Mouse (Mus musculus): Measurements from ENCODE around the gene Eef1akmt1. TPM values are rescaled to one million over a fixed set of nuclear protein-coding genes. Genes with fewer than 3 reads are reported as not detected.

Eef1akmt1 gene
- polyA plus RNA-seq, 1 experiment from 2014 or later: 87.8 TPM

GRCm38 (mm10) chr14:57503729-57504128 is 67.7 kb downstream of the Eef1akmt1 start:
- Histone ChIP-seq H3K27me3 (replicated peaks) (no peaks in the 10 kb centered on the region), H3K4me2 (no peak overlapping the region), H3K27ac (no peak overlapping the region), H3K36me3 (replicated peaks) (0 out of 2 replicates have a peak, but pooled peaks cover 2% of the 10 kb centered on the region), H3K9ac (no peak overlapping the region), H3K9me3 (no peaks in the 10 kb centered on the region), H3K4me1 (no peaks in the 10 kb centered on the region), H3K4me3 (no peak overlapping the region)
- no peak for ATAC-seq (replicated peaks)
- 88% methylated on average over 6 of the region's 6 CpGs for WGBS

Other genes with a start within 250 kb of the Eef1akmt1 start
- gene Cryl1, start 173.1 kb downstream of the Eef1akmt1 start, polyA plus RNA-seq (2015; fragmentation: Nextera tagmentation; extraction: Ambion mirVana): 9.2 and 13.4 TPM in 2 replicates
- gene Ift88, start 147.6 kb downstream of the Eef1akmt1 start, polyA plus RNA-seq (2015; fragmentation: Nextera tagmentation; extraction: Ambion mirVana): 20.6 and 21.6 TPM in 2 replicates
- 6.9 and 7.0 TPM in 2 replicates for gene Il17d, start 46.8 kb downstream of the Eef1akmt1 start, polyA plus RNA-seq (2015; fragmentation: Nextera tagmentation; extraction: Ambion mirVana)
- gene Xpo4, start 93.8 kb upstream of the Eef1akmt1 start, polyA plus RNA-seq (2015; fragmentation: Nextera tagmentation; extraction: Ambion mirVana): 12.9 and 13.1 TPM in 2 replicates
- not detected in 2 replicates for gene Gm49361, start 174.5 kb upstream of the Eef1akmt1 start, polyA plus RNA-seq (2015; fragmentation: Nextera tagmentation; extraction: Ambion mirVana)
- 7.6 TPM in 2 replicates for gene Lats2, start 186.8 kb upstream of the Eef1akmt1 start, polyA plus RNA-seq (2015; fragmentation: Nextera tagmentation; extraction: Ambion mirVana)
- gene Sap18, start 226.6 kb upstream of the Eef1akmt1 start, polyA plus RNA-seq (2015; fragmentation: Nextera tagmentation; extraction: Ambion mirVana): 25.4 and 29.5 TPM in 2 replicates

Measured in midbrain, embryonic 15.5 days (tissue).